ENCODE assay signal across 8 mouse cellular contexts in the genomic region with DNA sequence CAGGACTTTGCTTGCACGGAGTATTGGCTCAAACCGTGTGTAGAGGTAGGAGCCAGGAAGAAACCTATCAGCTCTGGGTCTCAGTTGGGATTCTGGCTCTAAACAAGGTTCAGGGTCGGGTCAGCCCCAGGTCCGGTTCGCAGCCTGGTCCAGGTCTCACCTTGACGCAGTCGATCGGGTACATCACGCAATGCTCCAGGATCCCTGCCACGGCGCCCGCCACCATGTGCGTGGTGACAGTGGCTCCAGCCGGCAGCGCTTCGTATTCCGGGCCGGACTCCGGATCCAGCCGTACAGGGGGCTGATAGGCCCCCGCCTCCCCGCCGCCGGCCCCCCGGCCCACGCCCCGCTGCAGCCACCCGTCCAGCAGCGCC. TPM values are rescaled to one million over a fixed set of nuclear protein-coding genes. Genes with fewer than 3 reads are reported as not detected.
A peak's percentile ranks its signal among the peaks of the same experiment; 100 is the strongest.
DNase-seq lines count a peak whose midpoint lies in the region; ATAC-seq and TF ChIP-seq lines count a peak whose summit lies in the region.

No protein-coding gene starts in this region.

- H3K4me3 ChIP-seq in heart, embryonic 12.5 days = peak overlapping the region; percentile 96
- peak overlapping the region; percentile 79 for H3K4me3 ChIP-seq in thymus, adult 2 months (ENCODE audit: control insufficient read depth, insufficient read depth, low read length)
- H3K4me3 ChIP-seq in hindbrain, embryonic 10.5 days = peak overlapping the region; percentile 96
- peak overlapping the region; percentile 97 for H3K4me3 ChIP-seq in midbrain, embryonic 11.5 days (ENCODE audit: low read depth, low read length)

- peak overlapping the region; percentile 85 for H3K9ac ChIP-seq in heart, embryonic 12.5 days
- peak overlapping the region; percentile 86 for H3K9ac ChIP-seq in midbrain, embryonic 11.5 days (ENCODE audit: low read length)

- H3K9me3 ChIP-seq in heart, embryonic 12.5 days (replicated peaks) = no peaks in the 10 kb centered on the region
- H3K9me3 ChIP-seq in hindbrain, embryonic 10.5 days = no peaks in the 10 kb centered on the region
- H3K9me3 ChIP-seq in midbrain, embryonic 11.5 days (ENCODE audit: control insufficient read depth, low read length) = no peaks in the 10 kb centered on the region

- no peak for TF ChIP-seq POLR2A in thymus, adult 2 months (IDR thresholded peaks at IDR 0.05; ENCODE audit: control insufficient read depth, extremely low read depth, insufficient read depth, low read length, poor library complexity)

- TF ChIP-seq CTCF in thymus, adult 2 months (IDR thresholded peaks at IDR 0.05; ENCODE audit: borderline replicate concordance, control insufficient read depth, extremely low read depth, insufficient read depth, low read length, poor library complexity) = no peak

- WGBS in heart, embryonic 12.5 days = under 1% methylated on average over 24 of the region's 29 CpGs
- WGBS in thymus, adult 2 months = under 1% methylated on average over 27 of the region's 29 CpGs
- WGBS in hindbrain, embryonic 10.5 days = under 1% methylated on average over 29 of the region's 29 CpGs
- under 1% methylated on average over 20 of the region's 29 CpGs for WGBS in midbrain, embryonic 11.5 days

- H3K27me3 ChIP-seq in heart, embryonic 12.5 days (replicated peaks) = no peaks in the 10 kb centered on the region; the same call in 1 of the 2 replicates
- no peaks in the 10 kb centered on the region for H3K27me3 ChIP-seq in thymus, adult 2 months (ENCODE audit: control insufficient read depth, insufficient read depth, low read length)
- peaks cover 15% of the 10 kb centered on the region for H3K27me3 ChIP-seq in hindbrain, embryonic 10.5 days (ENCODE audit: insufficient read depth, poor library complexity, severe bottlenecking)
- H3K27me3 ChIP-seq in midbrain, embryonic 11.5 days (ENCODE audit: control insufficient read depth, insufficient read depth, low read length) = no peaks in the 10 kb centered on the region

- no peak; the same call in 1 of the 2 replicates for ATAC-seq in heart, embryonic 12.5 days (ENCODE audit: insufficient number of reproducible peaks, low FRiP score)
- no peak for ATAC-seq in midbrain, embryonic 11.5 days (ENCODE audit: low FRiP score)
- no peak for ATAC-seq in granulocyte monocyte progenitor cell, adult 5-6 weeks (replicated peaks; ENCODE audit: poor library complexity, severe bottlenecking)

- DNase-seq in heart, adult 9 months (ENCODE audit: low spot score in 2 of 2) = no peak
- peak; percentile 50 for DNase-seq in thymus, adult 2 months
- DNase-seq in thymus, postnatal 25 days = no peak
- DNase-seq in hindbrain, embryonic 10.5 days (ENCODE audit: low spot score) = no peak
- DNase-seq in midbrain, embryonic 11.5 days (ENCODE audit: low spot score, missing footprints) = peak; percentile 93
- DNase-seq in layer of hippocampus, adult 18-20 months (ENCODE audit: low spot score in 2 of 2) = no peak

- H3K36me3 ChIP-seq in heart, embryonic 12.5 days = no peaks in the 10 kb centered on the region
- H3K36me3 ChIP-seq in thymus, adult 2 months (ENCODE audit: control insufficient read depth, insufficient read depth, low read length) = no peaks in the 10 kb centered on the region
- no peaks in the 10 kb centered on the region for H3K36me3 ChIP-seq in hindbrain, embryonic 10.5 days
- H3K36me3 ChIP-seq in midbrain, embryonic 11.5 days (ENCODE audit: control insufficient read depth, insufficient read depth, low read length) = no peaks in the 10 kb centered on the region

- H3K4me1 ChIP-seq in heart, embryonic 12.5 days (replicated peaks) = peaks cover 21% of the 10 kb centered on the region
- H3K4me1 ChIP-seq in thymus, adult 2 months (replicated peaks; ENCODE audit: control insufficient read depth, insufficient read depth, low read length) = peaks cover 4% of the 10 kb centered on the region
- H3K4me1 ChIP-seq in hindbrain, embryonic 10.5 days (replicated peaks) = peaks cover 31% of the 10 kb centered on the region
- H3K4me1 ChIP-seq in midbrain, embryonic 11.5 days (ENCODE audit: control insufficient read depth, insufficient read depth, low read length) = peaks cover 14% of the 10 kb centered on the region

- H3K27ac ChIP-seq in heart, embryonic 12.5 days (ENCODE audit: poor library complexity, severe bottlenecking) = peak overlapping the region; percentile 76
- H3K27ac ChIP-seq in thymus, adult 2 months (ENCODE audit: control insufficient read depth, insufficient read depth, low read length) = no peak overlapping the region
- peak overlapping the region; percentile 93 for H3K27ac ChIP-seq in hindbrain, embryonic 10.5 days
- peak overlapping the region; percentile 58 for H3K27ac ChIP-seq in midbrain, embryonic 11.5 days (ENCODE audit: low read depth, low read length)

- peak overlapping the region; percentile 81 for H3K4me2 ChIP-seq in heart, embryonic 12.5 days
- H3K4me2 ChIP-seq in midbrain, embryonic 11.5 days = peak overlapping the region; percentile 92

RNA-seq across cellular contexts. Expression of gene Slc25a28, which starts 0.4 kb away (rescaled TPM):
- polyA plus RNA-seq in heart, embryonic 12.5 days (2016; fragmentation: Nextera tagmentation; extraction: Ambion mirVana) = 11.1 and 12.6 TPM in 2 replicates
- polyA plus RNA-seq in thymus, adult 2 months (2012; rRNA removed) = 80.5 and 88.7 TPM in 2 replicates
- polyA plus RNA-seq in hindbrain, embryonic 10.5 days (2016; fragmentation: Nextera tagmentation; extraction: Ambion mirVana) = 9.2 and 12.3 TPM in 2 replicates
- polyA plus RNA-seq in midbrain, embryonic 11.5 days (2014; fragmentation: Nextera tagmentation; extraction: Ambion mirVana) = 7.6 and 9.7 TPM in 2 replicates
- 10 to 100 TPM; 42.4 to 43.8 TPM for total RNA-seq in layer of hippocampus, adult 18-20 months (2021)
- total RNA-seq in granulocyte monocyte progenitor cell, adult 5-6 weeks (2014; fragmentation: Nextera tagmentation) = 47.1 and 50.0 TPM in 2 replicates
- total RNA-seq in granulocyte monocyte progenitor cell, adult 5-6 weeks (2017) = 36.0 and 36.1 TPM in 2 replicates

RNA-seq across cellular contexts. Expression of gene Entpd7, which starts 15.2 kb away (rescaled TPM):
- polyA plus RNA-seq in heart, embryonic 12.5 days (2016; fragmentation: Nextera tagmentation; extraction: Ambion mirVana) = 6.6 and 8.0 TPM in 2 replicates
- polyA plus RNA-seq in thymus, adult 2 months (2012; rRNA removed) = 8.8 and 10.1 TPM in 2 replicates
- 9.0 and 9.3 TPM in 2 replicates for polyA plus RNA-seq in hindbrain, embryonic 10.5 days (2016; fragmentation: Nextera tagmentation; extraction: Ambion mirVana)
- 12.2 and 12.7 TPM in 2 replicates for polyA plus RNA-seq in midbrain, embryonic 11.5 days (2014; fragmentation: Nextera tagmentation; extraction: Ambion mirVana)
- 10 to 100 TPM; 15.9 to 16.7 TPM for total RNA-seq in layer of hippocampus, adult 18-20 months (2021)
- total RNA-seq in granulocyte monocyte progenitor cell, adult 5-6 weeks (2014; fragmentation: Nextera tagmentation) = 22.0 and 23.1 TPM in 2 replicates
- total RNA-seq in granulocyte monocyte progenitor cell, adult 5-6 weeks (2017) = 7.0 and 12.3 TPM in 2 replicates

Comparison
In these comparisons a context has a peak if more than half of its experiments do, and no peak if none do; other contexts are left out.
1. DNase-seq: peak in thymus, adult 2 months (single experiment) and midbrain, embryonic 11.5 days (single experiment); none in heart, adult 9 months (0 of 2), thymus, postnatal 25 days (single experiment), hindbrain, embryonic 10.5 days (single experiment) and layer of hippocampus, adult 18-20 months (0 of 2).
2. Peak in every context shown above with its lines, with median percentiles within 50 percentile points of each other: H3K4me3 ChIP-seq.